Mouse (Mus musculus): ENCODE data around the gene Prkcq. TPM values are rescaled to one million over a fixed set of nuclear protein-coding genes. Genes with fewer than 3 reads are reported as not detected.

Gene Prkcq
- polyA plus RNA-seq, 1 experiment from 2014 or later: 2.8 TPM

DNA sequence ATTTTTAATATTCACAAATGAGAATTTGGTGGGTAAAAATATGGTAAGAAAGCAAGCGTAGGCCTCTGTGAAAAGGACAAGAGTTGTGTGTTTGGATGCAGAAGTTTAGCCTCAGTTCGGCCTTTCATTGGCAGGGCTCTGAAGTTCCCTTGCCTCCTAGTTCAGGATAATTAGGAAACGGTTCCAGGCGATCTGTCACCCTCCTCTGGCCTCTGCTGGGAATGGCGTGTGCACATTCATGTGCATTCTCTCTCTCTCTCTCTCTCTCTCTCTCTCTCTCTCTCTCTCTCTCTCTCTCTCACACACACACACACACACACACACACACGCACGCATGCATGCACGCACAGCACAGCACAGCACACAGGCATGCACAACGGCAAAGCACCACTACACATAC lies 93.5 kb downstream of the Prkcq start:
- Histone ChIP-seq H3K4me3 (ENCODE audit: low read depth, low read length) (no peak overlapping the region), H3K4me2 (ENCODE audit: low read length) (no peak overlapping the region), H3K9me3 (ENCODE audit: control insufficient read depth, low read length) (no peaks in the 10 kb centered on the region), H3K4me1 (replicated peaks; ENCODE audit: control insufficient read depth, insufficient read depth, low read length) (no peaks in the 10 kb centered on the region), H3K9ac (ENCODE audit: low read length) (no peak overlapping the region), H3K36me3 (ENCODE audit: control insufficient read depth, insufficient read depth, low read length) (no peaks in the 10 kb centered on the region), H3K27me3 (replicated peaks; ENCODE audit: control insufficient read depth, insufficient read depth, low read length) (no peaks in the 10 kb centered on the region), H3K27ac (ENCODE audit: low read depth) (no peak overlapping the region)
- ATAC-seq (replicated peaks; ENCODE audit: low FRiP score, low TSS enrichment, low read depth): no peak
- WGBS: 78% methylated on average over 9 of the region's 9 CpGs
- DNase-seq (ENCODE audit: low spot score): no peak

GRCm38 (mm10) chr2:11266294-11266693 lies 94.4 kb downstream of the Prkcq start:
- Histone ChIP-seq H3K4me3 (ENCODE audit: low read depth, low read length) (no peak overlapping the region), H3K4me1 (replicated peaks; ENCODE audit: control insufficient read depth, insufficient read depth, low read length) (no peaks in the 10 kb centered on the region), H3K9me3 (ENCODE audit: control insufficient read depth, low read length) (no peaks in the 10 kb centered on the region), H3K9ac (ENCODE audit: low read length) (no peak overlapping the region), H3K27ac (ENCODE audit: low read depth) (no peak overlapping the region), H3K27me3 (replicated peaks; ENCODE audit: control insufficient read depth, insufficient read depth, low read length) (no peaks in the 10 kb centered on the region), H3K36me3 (ENCODE audit: control insufficient read depth, insufficient read depth, low read length) (no peaks in the 10 kb centered on the region), H3K4me2 (ENCODE audit: low read length) (no peak overlapping the region)
- 67% methylated on average over 5 of the region's 5 CpGs for WGBS
- DNase-seq (ENCODE audit: low spot score): no peak
- ATAC-seq (replicated peaks; ENCODE audit: low FRiP score, low TSS enrichment, low read depth): no peak

GRCm38 (mm10) chr2:11278965-11279364 lies 107.1 kb downstream of the Prkcq start:
- H3K27ac ChIP-seq (ENCODE audit: low read depth): no peak overlapping the region
- 0 out of 2 replicates have a peak, but pooled peaks cover 3% of the 10 kb centered on the region for H3K4me1 ChIP-seq (replicated peaks; ENCODE audit: control insufficient read depth, insufficient read depth, low read length)
- H3K4me3 ChIP-seq (ENCODE audit: low read depth, low read length): no peak overlapping the region
- no peak overlapping the region for H3K9ac ChIP-seq (ENCODE audit: low read length)
- ATAC-seq (replicated peaks; ENCODE audit: low FRiP score, low TSS enrichment, low read depth) (peak; percentile 33; the same call in 1 of the 2 replicates), DNase-seq (ENCODE audit: low spot score) (no peak)
- no peak overlapping the region for H3K4me2 ChIP-seq (ENCODE audit: low read length)
- H3K9me3 ChIP-seq (ENCODE audit: control insufficient read depth, low read length): no peaks in the 10 kb centered on the region
- no peaks in the 10 kb centered on the region for H3K27me3 ChIP-seq (replicated peaks; ENCODE audit: control insufficient read depth, insufficient read depth, low read length)
- WGBS: 56% methylated on average over 7 of the region's 7 CpGs
- H3K36me3 ChIP-seq (ENCODE audit: control insufficient read depth, insufficient read depth, low read length): no peaks in the 10 kb centered on the region

GRCm38 (mm10) chr2:11280247-11280646 lies 108.3 kb downstream of the Prkcq start:
- ATAC-seq (replicated peaks; ENCODE audit: low FRiP score, low TSS enrichment, low read depth) (no peak), DNase-seq (ENCODE audit: low spot score) (no peak)
- H3K4me3 ChIP-seq (ENCODE audit: low read depth, low read length): no peak overlapping the region
- no peak overlapping the region for H3K4me2 ChIP-seq (ENCODE audit: low read length)
- no peak overlapping the region for H3K27ac ChIP-seq (ENCODE audit: low read depth)
- H3K9me3 ChIP-seq (ENCODE audit: control insufficient read depth, low read length): no peaks in the 10 kb centered on the region
- no peaks in the 10 kb centered on the region for H3K27me3 ChIP-seq (replicated peaks; ENCODE audit: control insufficient read depth, insufficient read depth, low read length)
- WGBS: 72% methylated on average over 2 of the region's 2 CpGs
- H3K9ac ChIP-seq (ENCODE audit: low read length): no peak overlapping the region
- 0 out of 2 replicates have a peak, but pooled peaks cover 3% of the 10 kb centered on the region for H3K4me1 ChIP-seq (replicated peaks; ENCODE audit: control insufficient read depth, insufficient read depth, low read length)
- no peaks in the 10 kb centered on the region for H3K36me3 ChIP-seq (ENCODE audit: control insufficient read depth, insufficient read depth, low read length)

DNA sequence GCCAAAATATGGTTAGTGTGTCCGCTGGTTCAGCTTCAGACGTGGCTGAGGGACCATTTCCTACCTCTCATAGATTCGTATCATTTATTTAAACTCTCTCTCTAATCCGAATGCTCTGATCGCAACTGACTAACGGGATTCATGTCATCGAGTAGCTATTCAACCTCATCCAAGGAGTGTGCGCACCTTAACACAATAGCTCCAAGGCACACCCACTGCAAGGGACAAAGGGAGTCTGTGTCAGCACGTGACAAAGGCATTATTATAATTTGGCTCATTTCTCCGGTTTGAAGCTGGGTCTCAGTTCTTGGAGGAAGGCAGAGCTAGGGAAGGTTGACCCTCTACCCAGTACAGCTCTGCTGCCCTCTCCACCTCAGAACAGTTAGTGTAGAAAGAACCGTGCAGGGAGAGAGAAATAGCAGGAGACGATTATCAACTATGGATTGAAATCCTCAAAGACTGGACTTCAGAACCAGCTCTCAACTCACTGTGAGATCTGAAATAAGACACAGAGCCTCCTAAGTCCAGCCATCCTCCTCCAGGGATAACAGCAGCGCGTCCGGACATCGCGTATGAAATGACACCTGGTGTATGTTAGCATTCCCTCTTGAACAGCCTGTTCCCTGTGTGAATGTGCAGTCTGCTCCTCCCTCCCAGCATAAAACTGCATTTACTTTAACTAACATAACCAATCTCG lies 116.1 kb downstream of the Prkcq start:
- ATAC-seq (replicated peaks; ENCODE audit: low FRiP score, low TSS enrichment, low read depth) (peak; percentile 59; the same call in 1 of the 2 replicates), DNase-seq (ENCODE audit: low spot score) (no peak)
- Histone ChIP-seq H3K9ac (ENCODE audit: low read length) (no peak overlapping the region), H3K27ac (ENCODE audit: low read depth) (no peak overlapping the region), H3K4me2 (ENCODE audit: low read length) (peak overlapping the region; percentile 12; the same call in 1 of the 2 replicates), H3K27me3 (replicated peaks; ENCODE audit: control insufficient read depth, insufficient read depth, low read length) (no peaks in the 10 kb centered on the region), H3K4me1 (replicated peaks; ENCODE audit: control insufficient read depth, insufficient read depth, low read length) (no peaks in the 10 kb centered on the region), H3K36me3 (ENCODE audit: control insufficient read depth, insufficient read depth, low read length) (no peaks in the 10 kb centered on the region), H3K9me3 (ENCODE audit: control insufficient read depth, low read length) (peaks cover 4% of the 10 kb centered on the region; the same call in 1 of the 2 replicates), H3K4me3 (ENCODE audit: low read depth, low read length) (no peak overlapping the region)
- WGBS: 68% methylated on average over 18 of the region's 18 CpGs

GRCm38 (mm10) chr2:11288531-11288846 lies 116.6 kb downstream of the Prkcq start:
- Histone ChIP-seq H3K27me3 (replicated peaks; ENCODE audit: control insufficient read depth, insufficient read depth, low read length) (no peaks in the 10 kb centered on the region), H3K27ac (ENCODE audit: low read depth) (no peak overlapping the region), H3K9ac (ENCODE audit: low read length) (no peak overlapping the region), H3K4me2 (ENCODE audit: low read length) (peak overlapping the region; percentile 12; the same call in 1 of the 2 replicates), H3K4me1 (replicated peaks; ENCODE audit: control insufficient read depth, insufficient read depth, low read length) (no peaks in the 10 kb centered on the region), H3K36me3 (ENCODE audit: control insufficient read depth, insufficient read depth, low read length) (no peaks in the 10 kb centered on the region), H3K4me3 (ENCODE audit: low read depth, low read length) (no peak overlapping the region), H3K9me3 (ENCODE audit: control insufficient read depth, low read length) (peaks cover 4% of the 10 kb centered on the region; the same call in 1 of the 2 replicates)
- WGBS: 6% methylated on average over 7 of the region's 7 CpGs
- ATAC-seq (replicated peaks; ENCODE audit: low FRiP score, low TSS enrichment, low read depth) (peak; percentile 86), DNase-seq (ENCODE audit: low spot score) (peak; percentile 91)

GRCm38 (mm10) chr2:11290931-11291330 lies 119.0 kb downstream of the Prkcq start:
- 89% methylated on average over 6 of the region's 6 CpGs for WGBS
- DNase-seq (ENCODE audit: low spot score): no peak
- no peak for ATAC-seq (replicated peaks; ENCODE audit: low FRiP score, low TSS enrichment, low read depth)

GRCm38 (mm10) chr2:11291570-11292405 lies 119.9 kb downstream of the Prkcq start:
- Histone ChIP-seq H3K9ac (ENCODE audit: low read length) (no peak overlapping the region), H3K4me3 (ENCODE audit: low read depth, low read length) (no peak overlapping the region), H3K9me3 (ENCODE audit: control insufficient read depth, low read length) (no peaks in the 10 kb centered on the region), H3K36me3 (ENCODE audit: control insufficient read depth, insufficient read depth, low read length) (no peaks in the 10 kb centered on the region), H3K27me3 (replicated peaks; ENCODE audit: control insufficient read depth, insufficient read depth, low read length) (no peaks in the 10 kb centered on the region), H3K4me2 (ENCODE audit: low read length) (no peak overlapping the region), H3K27ac (ENCODE audit: low read depth) (no peak overlapping the region), H3K4me1 (replicated peaks; ENCODE audit: control insufficient read depth, insufficient read depth, low read length) (0 out of 2 replicates have a peak, but pooled peaks cover 6% of the 10 kb centered on the region)
- ATAC-seq (replicated peaks; ENCODE audit: low FRiP score, low TSS enrichment, low read depth) (no peak), DNase-seq (ENCODE audit: low spot score) (no peak)
- WGBS: 81% methylated on average over 9 of the region's 9 CpGs

More at GRCm38 (mm10) chr2:11290931-11291330, 119.0 kb downstream of the Prkcq start:
- Histone ChIP-seq H3K4me3 (ENCODE audit: low read depth, low read length) (no peak overlapping the region), H3K27me3 (replicated peaks; ENCODE audit: control insufficient read depth, insufficient read depth, low read length) (no peaks in the 10 kb centered on the region), H3K36me3 (ENCODE audit: control insufficient read depth, insufficient read depth, low read length) (no peaks in the 10 kb centered on the region), H3K9ac (ENCODE audit: low read length) (no peak overlapping the region), H3K4me1 (replicated peaks; ENCODE audit: control insufficient read depth, insufficient read depth, low read length) (0 out of 2 replicates have a peak, but pooled peaks cover 6% of the 10 kb centered on the region), H3K27ac (ENCODE audit: low read depth) (no peak overlapping the region), H3K9me3 (ENCODE audit: control insufficient read depth, low read length) (no peaks in the 10 kb centered on the region), H3K4me2 (ENCODE audit: low read length) (no peak overlapping the region)
